Mouse (Mus musculus) heart, embryonic 10.5 days (tissue): ENCODE data around the gene Zfp273. TPM values are rescaled to one million over a fixed set of nuclear protein-coding genes. Genes with fewer than 3 reads are reported as not detected.

ENCODE experiments used
- polyA plus RNA-seq: library from polyadenylated mRNA; unstranded; fragments of >200 nt; fragmentation: Nextera tagmentation; extraction: Ambion mirVana; gene quantifications from 2 replicates; pipeline ENCODE4 v1.2.1, GENCODE M21; 2016

Gene Zfp273
- polyA plus RNA-seq, 1 experiment from 2014 or later, result 5.6 TPM

Other genes starting within 250 kb of the Zfp273 start
- gene Zfp729b, start 204.0 kb upstream of the Zfp273 start, polyA plus RNA-seq, result 2.1 and 2.6 TPM in 2 replicates
- gene Gm49345, start 176.0 kb upstream of the Zfp273 start, polyA plus RNA-seq, result not detected in 2 replicates
- 1.2 and 2.3 TPM in 2 replicates for gene Zfp729a, start 175.9 kb upstream of the Zfp273 start, polyA plus RNA-seq
- gene Zfp738, start 126.7 kb upstream of the Zfp273 start, polyA plus RNA-seq, result 7.5 TPM in 2 replicates
- 4.3 and 4.7 TPM in 2 replicates for gene Zfp65, start 84.6 kb upstream of the Zfp273 start, polyA plus RNA-seq
- gene Zfp85, start 58.5 kb upstream of the Zfp273 start, polyA plus RNA-seq, result 2.7 and 3.4 TPM in 2 replicates
- 2.3 and 2.5 TPM in 2 replicates for gene Zfp493, start 34.0 kb upstream of the Zfp273 start, polyA plus RNA-seq
- 1.2 and 2.2 TPM in 2 replicates for gene Gm10037, start 17.4 kb downstream of the Zfp273 start, polyA plus RNA-seq
- not detected in 2 replicates for gene BC048507, start 49.6 kb downstream of the Zfp273 start, polyA plus RNA-seq